Mouse (Mus musculus): ENCODE results near the gene Gm27027. TPM values are rescaled to one million over a fixed set of nuclear protein-coding genes. Genes with fewer than 3 reads are reported as not detected.

The Gm27027 gene
- total and polyA plus RNA-seq, 2 experiments from 2014 or later, result not detected

- DNase-seq (ENCODE audit: low spot score) (no peak), ATAC-seq (ENCODE audit: insufficient read depth, low read depth) (no peak)
- Histone ChIP-seq H3K27me3 (ENCODE audit: control insufficient read depth, insufficient read depth, low read length) (no peaks in the 10 kb centered on the region), H3K36me3 (replicated peaks; ENCODE audit: control insufficient read depth, insufficient read depth, low read length) (no peaks in the 10 kb centered on the region), H3K4me1 (ENCODE audit: control insufficient read depth, insufficient read depth) (no peaks in the 10 kb centered on the region), H3K9ac (replicated peaks; ENCODE audit: low read depth, low read length) (no peak overlapping the region), H3K27ac (ENCODE audit: low read depth) (no peak overlapping the region), H3K9me3 (replicated peaks; ENCODE audit: control insufficient read depth, low read length) (no peaks in the 10 kb centered on the region), H3K4me3 (ENCODE audit: low read depth, low read length) (no peak overlapping the region), H3K4me2 (ENCODE audit: low read depth, low read length) (no peak overlapping the region)
- WGBS, result 62% methylated on average over 13 of the region's 13 CpGs
- TF ChIP-seq EP300 (IDR thresholded peaks at IDR 0.05; ENCODE audit: low read depth) (no peak), CTCF (IDR thresholded peaks at IDR 0.05; ENCODE audit: low read depth) (no peak)
Observed at GRCm38 (mm10) chr2:93927701-93928437, 68.3 kb downstream of the Gm27027 start.

DNA sequence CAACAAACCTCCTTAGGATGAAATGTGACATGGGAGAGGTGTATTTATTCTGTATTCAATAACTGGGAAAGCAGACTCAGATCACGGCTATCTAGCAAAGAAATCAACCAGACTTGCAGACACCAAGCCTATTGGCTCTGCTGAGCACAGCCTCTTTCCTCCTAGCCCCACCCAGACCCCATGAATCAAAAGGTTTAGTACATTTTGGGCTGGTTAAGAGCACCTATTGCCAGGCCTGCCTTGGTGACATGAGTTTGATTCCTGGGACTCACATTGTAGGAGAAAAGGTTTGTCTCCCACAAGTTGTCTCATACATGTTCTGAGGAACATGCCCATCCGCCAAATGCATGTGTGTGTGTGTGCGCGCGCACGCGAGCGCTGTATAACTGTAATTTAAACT, 70.0 kb downstream of the Gm27027 start:
- DNase-seq (ENCODE audit: low spot score) (no peak), ATAC-seq (ENCODE audit: insufficient read depth, low read depth) (no peak)
- WGBS, result 93% methylated on average over 8 of the region's 8 CpGs
- H3K4me2 ChIP-seq (ENCODE audit: low read depth, low read length), result no peak overlapping the region
- no peaks in the 10 kb centered on the region for H3K9me3 ChIP-seq (replicated peaks; ENCODE audit: control insufficient read depth, low read length)
- no peak overlapping the region for H3K4me3 ChIP-seq (ENCODE audit: low read depth, low read length)
- H3K4me1 ChIP-seq (ENCODE audit: control insufficient read depth, insufficient read depth), result no peaks in the 10 kb centered on the region
- H3K9ac ChIP-seq (replicated peaks; ENCODE audit: low read depth, low read length), result no peak overlapping the region
- H3K27me3 ChIP-seq (ENCODE audit: control insufficient read depth, insufficient read depth, low read length), result no peaks in the 10 kb centered on the region
- H3K36me3 ChIP-seq (replicated peaks; ENCODE audit: control insufficient read depth, insufficient read depth, low read length), result no peaks in the 10 kb centered on the region
- TF ChIP-seq EP300 (IDR thresholded peaks at IDR 0.05; ENCODE audit: low read depth) (no peak), CTCF (IDR thresholded peaks at IDR 0.05; ENCODE audit: low read depth) (no peak)
- no peak overlapping the region for H3K27ac ChIP-seq (ENCODE audit: low read depth)

DNA sequence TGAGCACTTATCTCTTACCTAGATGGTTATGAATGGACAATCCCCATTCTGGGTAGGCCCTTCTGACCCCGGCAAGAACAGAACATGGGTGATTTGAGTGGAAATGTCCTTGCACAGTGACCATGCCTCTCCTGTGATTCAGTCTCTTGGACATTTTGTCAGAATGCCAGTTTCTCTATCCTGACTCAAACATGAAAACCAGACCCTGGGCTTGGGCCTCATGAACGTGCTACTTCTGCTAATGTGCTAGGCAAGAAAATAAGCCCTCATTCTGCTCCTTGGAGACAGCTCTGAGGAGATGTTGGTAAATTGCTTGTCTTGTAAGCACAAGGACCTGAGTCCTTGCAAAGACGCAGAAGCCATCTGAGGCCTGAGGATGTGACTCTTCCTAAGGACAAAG, 77.1 kb downstream of the Gm27027 start:
- TF ChIP-seq CTCF (IDR thresholded peaks at IDR 0.05; ENCODE audit: low read depth) (no peak), EP300 (IDR thresholded peaks at IDR 0.05; ENCODE audit: low read depth) (no peak)
- no peak for DNase-seq (ENCODE audit: low spot score)
- Histone ChIP-seq H3K4me1 (ENCODE audit: control insufficient read depth, insufficient read depth) (no peaks in the 10 kb centered on the region), H3K27me3 (ENCODE audit: control insufficient read depth, insufficient read depth, low read length) (no peaks in the 10 kb centered on the region), H3K36me3 (replicated peaks; ENCODE audit: control insufficient read depth, insufficient read depth, low read length) (no peaks in the 10 kb centered on the region), H3K27ac (ENCODE audit: low read depth) (no peak overlapping the region), H3K9ac (replicated peaks; ENCODE audit: low read depth, low read length) (no peak overlapping the region), H3K4me3 (ENCODE audit: low read depth, low read length) (no peak overlapping the region), H3K4me2 (ENCODE audit: low read depth, low read length) (no peak overlapping the region), H3K9me3 (replicated peaks; ENCODE audit: control insufficient read depth, low read length) (no peaks in the 10 kb centered on the region)
- WGBS, result 68% methylated on average over 3 of the region's 3 CpGs
- ATAC-seq (ENCODE audit: insufficient read depth, low read depth), result no peak

- H3K4me3 ChIP-seq (ENCODE audit: low read depth, low read length), result no peak overlapping the region
- H3K27ac ChIP-seq (ENCODE audit: low read depth), result no peak overlapping the region
- no peaks in the 10 kb centered on the region for H3K36me3 ChIP-seq (replicated peaks; ENCODE audit: control insufficient read depth, insufficient read depth, low read length)
- no peak overlapping the region for H3K9ac ChIP-seq (replicated peaks; ENCODE audit: low read depth, low read length)
- ATAC-seq (ENCODE audit: insufficient read depth, low read depth) (no peak), DNase-seq (ENCODE audit: low spot score) (no peak)
- H3K4me2 ChIP-seq (ENCODE audit: low read depth, low read length), result no peak overlapping the region
- TF ChIP-seq EP300 (IDR thresholded peaks at IDR 0.05; ENCODE audit: low read depth) (no peak), CTCF (IDR thresholded peaks at IDR 0.05; ENCODE audit: low read depth) (no peak)
- H3K4me1 ChIP-seq (ENCODE audit: control insufficient read depth, insufficient read depth), result no peaks in the 10 kb centered on the region
- no peaks in the 10 kb centered on the region for H3K9me3 ChIP-seq (replicated peaks; ENCODE audit: control insufficient read depth, low read length)
- 89% methylated on average over 2 of the region's 2 CpGs for WGBS
- no peaks in the 10 kb centered on the region for H3K27me3 ChIP-seq (ENCODE audit: control insufficient read depth, insufficient read depth, low read length)
Observed at GRCm38 (mm10) chr2:93913552-93913951, 82.6 kb downstream of the Gm27027 start.

DNA sequence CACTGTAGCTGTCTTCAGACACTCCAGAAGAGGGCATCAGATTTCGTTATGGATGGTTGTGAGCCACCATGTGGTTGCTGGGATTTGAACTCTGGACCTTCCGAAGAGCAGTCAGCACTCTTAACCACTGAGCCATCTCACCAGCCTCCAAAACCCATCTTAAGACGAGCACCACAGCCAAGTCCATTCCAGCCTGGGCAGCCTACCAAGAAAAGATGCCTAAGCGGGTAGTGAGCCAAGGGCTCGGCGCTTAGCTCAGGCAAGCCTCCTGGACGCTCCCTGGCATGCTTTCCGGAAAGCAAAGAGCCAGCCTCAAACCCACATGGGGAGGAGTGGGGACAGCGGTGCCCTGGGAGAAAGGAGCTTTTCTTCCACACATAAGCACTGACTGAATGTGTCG, 84.2 kb downstream of the Gm27027 start:
- ATAC-seq (ENCODE audit: insufficient read depth, low read depth), result no peak
- 77% methylated on average over 10 of the region's 10 CpGs for WGBS
- no peak overlapping the region for H3K4me3 ChIP-seq (ENCODE audit: low read depth, low read length)

DNA sequence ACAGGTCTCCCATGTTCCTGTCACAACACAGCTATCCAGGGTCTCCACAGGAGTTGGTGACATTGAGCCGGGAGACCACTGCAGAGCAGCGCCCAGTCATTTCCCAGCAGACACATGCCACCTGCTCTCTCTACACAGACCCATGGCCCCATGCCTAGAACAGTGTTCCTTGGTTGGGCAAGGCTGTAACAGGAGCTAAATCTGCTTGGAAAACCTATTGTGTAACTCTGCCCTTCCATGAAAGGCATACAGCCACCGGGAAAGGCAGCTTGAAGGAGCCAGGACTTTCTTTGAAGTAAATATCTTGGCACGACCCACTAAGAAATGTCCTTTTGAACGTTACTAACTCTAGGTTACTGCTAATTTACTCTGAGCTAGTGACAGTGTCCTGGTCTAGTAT, 86.4 kb downstream of the Gm27027 start:
- H3K9ac ChIP-seq (replicated peaks; ENCODE audit: low read depth, low read length), result no peak overlapping the region
- ATAC-seq (ENCODE audit: insufficient read depth, low read depth) (no peak), DNase-seq (ENCODE audit: low spot score) (no peak)
- H3K4me3 ChIP-seq (ENCODE audit: low read depth, low read length), result no peak overlapping the region
- no peaks in the 10 kb centered on the region for H3K36me3 ChIP-seq (replicated peaks; ENCODE audit: control insufficient read depth, insufficient read depth, low read length)
- no peaks in the 10 kb centered on the region for H3K9me3 ChIP-seq (replicated peaks; ENCODE audit: control insufficient read depth, low read length)
- H3K27me3 ChIP-seq (ENCODE audit: control insufficient read depth, insufficient read depth, low read length), result no peaks in the 10 kb centered on the region
- no peak for TF ChIP-seq CTCF (IDR thresholded peaks at IDR 0.05; ENCODE audit: low read depth)
- no peak for TF ChIP-seq EP300 (IDR thresholded peaks at IDR 0.05; ENCODE audit: low read depth)
- no peak overlapping the region for H3K4me2 ChIP-seq (ENCODE audit: low read depth, low read length)
- H3K27ac ChIP-seq (ENCODE audit: low read depth), result no peak overlapping the region
- H3K4me1 ChIP-seq (ENCODE audit: control insufficient read depth, insufficient read depth), result no peaks in the 10 kb centered on the region
- WGBS, result 67% methylated on average over 5 of the region's 5 CpGs

More for the DNA sequence above, 84.2 kb downstream of the Gm27027 start:
- Histone ChIP-seq H3K9ac (replicated peaks; ENCODE audit: low read depth, low read length) (no peak overlapping the region), H3K4me2 (ENCODE audit: low read depth, low read length) (no peak overlapping the region), H3K27me3 (ENCODE audit: control insufficient read depth, insufficient read depth, low read length) (no peaks in the 10 kb centered on the region), H3K4me1 (ENCODE audit: control insufficient read depth, insufficient read depth) (no peaks in the 10 kb centered on the region), H3K36me3 (replicated peaks; ENCODE audit: control insufficient read depth, insufficient read depth, low read length) (no peaks in the 10 kb centered on the region), H3K27ac (ENCODE audit: low read depth) (no peak overlapping the region), H3K9me3 (replicated peaks; ENCODE audit: control insufficient read depth, low read length) (no peaks in the 10 kb centered on the region)
- TF ChIP-seq EP300 (IDR thresholded peaks at IDR 0.05; ENCODE audit: low read depth) (no peak), CTCF (IDR thresholded peaks at IDR 0.05; ENCODE audit: low read depth) (no peak)
- no peak for DNase-seq (ENCODE audit: low spot score)

All from heart, postnatal 0 days (tissue).